Mouse (Mus musculus) megakaryocyte, adult 5-6 weeks (primary cell): ENCODE data around the gene Acot13. TPM values are rescaled to one million over a fixed set of nuclear protein-coding genes. Genes with fewer than 3 reads are reported as not detected.

Source experiments
- ATAC-seq: 2 replicates; pipeline ENCODE4 v1.8.0; 2016; ENCODE audit warnings: mild to moderate bottlenecking, inconsistent platforms; ENCODE audit not compliant: poor library complexity, severe bottlenecking
- total RNA-seq, 2 experiments: library from RNA; stranded (forward) in 1 of 2; stranded (reverse) in 1 of 2; fragments of 153-499, 151-499 nt in 1 of 2; fragments of 221-1000, 200-1000 nt in 1 of 2; gene quantifications; 2 replicates each; pipeline versions ENCODE4 v1.2.3 to v1.2.4; 2015 to 2017

Acot13 gene
- total RNA-seq, 2 experiments from 2014 or later: 26.7 to 30.3 TPM

GRCm38 (mm10) chr13:24832131-24832810 lies 931 bp upstream of the Acot13 start:
- no peak for ATAC-seq

GRCm38 (mm10) chr13:24830756-24831352 lies 486 bp downstream of the Acot13 start:
- peak; percentile 4; the same call in 1 of the 2 replicates for ATAC-seq

- ATAC-seq: no peak
Observed at GRCm38 (mm10) chr13:24826116-24826515, 5.2 kb downstream of the Acot13 start.

GRCm38 (mm10) chr13:24825587-24825986 lies 5.8 kb downstream of the Acot13 start:
- no peak for ATAC-seq

- ATAC-seq: no peak
Observed at GRCm38 (mm10) chr13:24824647-24825046, 6.7 kb downstream of the Acot13 start.

- ATAC-seq: no peak
Observed at GRCm38 (mm10) chr13:24822663-24823343, 8.5 kb downstream of the Acot13 start.

- no peak for ATAC-seq
Observed at GRCm38 (mm10) chr13:24819931-24820330, 11.4 kb downstream of the Acot13 start.

- ATAC-seq: peak; percentile 12; the same call in 1 of the 2 replicates
Observed at GRCm38 (mm10) chr13:24816125-24817092, 14.9 kb downstream of the Acot13 start.

GRCm38 (mm10) chr13:24814616-24815015 lies 16.7 kb downstream of the Acot13 start:
- no peak for ATAC-seq

GRCm38 (mm10) chr13:24812521-24812920 lies 18.8 kb downstream of the Acot13 start:
- ATAC-seq: no peak

- no peak for ATAC-seq
Observed at GRCm38 (mm10) chr13:24806079-24806478, 25.3 kb downstream of the Acot13 start.

GRCm38 (mm10) chr13:24803196-24803595 lies 28.1 kb downstream of the Acot13 start:
- no peak for ATAC-seq

GRCm38 (mm10) chr13:24802131-24802691 lies 29.1 kb downstream of the Acot13 start:
- peak; percentile 39 for ATAC-seq

- peak; percentile 58 for ATAC-seq
Observed at GRCm38 (mm10) chr13:24801308-24801921, 29.9 kb downstream of the Acot13 start, which contains the start of gene BC005537. Gene BC005537 (plus strand): TSS chr13:24801657.

GRCm38 (mm10) chr13:24800674-24801307 lies 30.5 kb downstream of the Acot13 start:
- ATAC-seq: peak; percentile 82

GRCm38 (mm10) chr13:24799925-24800673 lies 31.2 kb downstream of the Acot13 start:
- peak; percentile 1; the same call in 1 of the 2 replicates for ATAC-seq

GRCm38 (mm10) chr13:24799378-24799777 lies 32.0 kb downstream of the Acot13 start:
- no peak for ATAC-seq

GRCm38 (mm10) chr13:24798686-24799085 lies 32.7 kb downstream of the Acot13 start:
- no peak for ATAC-seq
